Mouse (Mus musculus): Measurements from ENCODE around the gene Uqcrc2. TPM values are rescaled to one million over a fixed set of nuclear protein-coding genes. Genes with fewer than 3 reads are reported as not detected.

Uqcrc2 gene
- total and polyA plus RNA-seq, 3 experiments, result 229 to 659 (median 338) TPM

DNA sequence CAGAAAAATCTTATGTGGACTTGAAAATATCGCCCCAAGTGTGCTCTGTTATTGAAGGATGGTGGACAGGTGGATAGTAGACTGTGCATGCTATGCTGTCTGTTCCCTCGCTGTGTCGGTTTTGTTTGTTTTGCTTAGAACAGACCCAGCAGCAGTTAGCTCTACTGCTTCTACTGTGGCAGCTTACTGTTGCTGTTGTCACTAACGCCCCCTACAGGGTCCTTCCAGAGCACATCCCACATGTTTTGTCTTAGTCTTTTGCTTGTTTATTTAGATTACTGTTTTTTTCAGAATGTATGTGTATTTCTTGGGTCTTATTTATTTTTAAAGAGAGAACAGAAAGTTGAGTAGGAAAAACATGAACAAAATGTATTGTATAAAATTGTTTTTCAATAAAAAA, 8.2 kb downstream of the Uqcrc2 start:
- TF ChIP-seq CTCF (IDR thresholded peaks at IDR 0.05 in 2 of 3, conservative IDR thresholded peaks at IDR 0.05 in 1 of 3; ENCODE audit: control insufficient read depth in 1 of 3, insufficient read depth in 1 of 3, low read depth in 2 of 3, low read length in 3 of 3, poor library complexity in 1 of 3, severe bottlenecking in 1 of 3), result peak; percentile 36 to 47 (median 37)
- TF ChIP-seq SIN3A (IDR thresholded peaks at IDR 0.05; ENCODE audit: low read length), result no peak
- no peak for TF ChIP-seq KAT2A (conservative IDR thresholded peaks at IDR 0.05; ENCODE audit: low read depth, low read length)
- TF ChIP-seq ZNF384 (IDR thresholded peaks at IDR 0.05; ENCODE audit: low read depth, low read length), result no peak
- peak; percentile 15; the same call in 1 of the 2 replicates for TF ChIP-seq SMC3 (IDR thresholded peaks at IDR 0.05; ENCODE audit: low read depth, low read length)
- Histone ChIP-seq H3K4me1 (ENCODE audit: control insufficient read depth in 1 of 2, insufficient read depth in 2 of 2, low read length in 2 of 2) (no peaks in the 10 kb centered on the region), H3K9ac (ENCODE audit: control insufficient read depth, low read depth, low read length, poor library complexity, severe bottlenecking) (no peak overlapping the region), H3K4me3 (ENCODE audit: control insufficient read depth in 1 of 2, insufficient read depth in 1 of 2, low read depth in 2 of 2, low read length in 2 of 2) (no peak overlapping the region), H3K27ac (ENCODE audit: control insufficient read depth, low read depth, low read length) (no peak overlapping the region), H3K79me2 (ENCODE audit: control insufficient read depth, insufficient read depth, low read length, poor library complexity) (peaks cover 1% of the 10 kb centered on the region; the same call in 1 of the 2 replicates), H3K27me3 (ENCODE audit: control insufficient read depth in 1 of 2, insufficient read depth in 2 of 2, low read length in 2 of 2) (no peaks in the 10 kb centered on the region), H3K9me3 (replicated peaks; ENCODE audit: insufficient read depth, low read length) (no peaks in the 10 kb centered on the region), H3K36me3 (ENCODE audit: control insufficient read depth in 1 of 2, insufficient read depth in 2 of 2, low read length in 2 of 2) (peaks cover 8 to 68% of the 10 kb centered on the region in 2 experiments)
- peak; percentile 59 for DNase-seq (ENCODE audit: low read depth, low spot score)

DNA sequence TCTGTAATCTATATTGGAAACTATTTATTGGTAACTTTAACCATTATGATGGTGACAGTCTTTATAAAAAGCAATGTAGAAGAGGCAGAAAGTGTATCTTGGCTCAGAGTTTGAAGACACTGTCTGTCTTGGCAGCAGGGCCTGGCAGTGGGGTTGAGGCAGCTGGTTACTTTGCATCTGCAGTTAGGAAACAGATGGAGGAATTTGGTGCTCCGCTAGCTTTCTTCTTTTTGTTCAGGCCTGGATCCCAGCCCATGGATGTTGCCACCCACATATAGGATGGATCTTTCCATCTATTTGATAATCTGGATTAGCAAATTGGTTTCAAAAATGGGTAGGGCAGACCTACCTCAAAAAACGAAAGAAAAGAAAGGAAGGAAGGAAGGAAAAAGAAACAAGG, 12.9 kb downstream of the Uqcrc2 start:
- Histone ChIP-seq H3K36me3 (ENCODE audit: control insufficient read depth in 1 of 2, insufficient read depth in 2 of 2, low read length in 2 of 2) (peaks cover 8 to 74% of the 10 kb centered on the region in 2 experiments), H3K4me3 (ENCODE audit: control insufficient read depth in 1 of 2, insufficient read depth in 1 of 2, low read depth in 2 of 2, low read length in 2 of 2) (no peak overlapping the region), H3K27ac (ENCODE audit: control insufficient read depth, low read depth, low read length) (no peak overlapping the region), H3K4me1 (ENCODE audit: control insufficient read depth in 1 of 2, insufficient read depth in 2 of 2, low read length in 2 of 2) (no peaks in the 10 kb centered on the region), H3K9me3 (replicated peaks; ENCODE audit: insufficient read depth, low read length) (no peaks in the 10 kb centered on the region), H3K79me2 (ENCODE audit: control insufficient read depth, insufficient read depth, low read length, poor library complexity) (no peaks in the 10 kb centered on the region), H3K27me3 (ENCODE audit: control insufficient read depth in 1 of 2, insufficient read depth in 2 of 2, low read length in 2 of 2) (no peaks in the 10 kb centered on the region), H3K9ac (ENCODE audit: control insufficient read depth, low read depth, low read length, poor library complexity, severe bottlenecking) (no peak overlapping the region)
- no peak for DNase-seq (ENCODE audit: low read depth, low spot score)
- no peak for TF ChIP-seq GABPA (IDR thresholded peaks at IDR 0.05; ENCODE audit: low read depth, low read length)
- no peak for TF ChIP-seq UBTF (IDR thresholded peaks at IDR 0.05; ENCODE audit: borderline replicate concordance, insufficient read depth, low read depth, low read length)
- no peak for TF ChIP-seq TAL1 (IDR thresholded peaks at IDR 0.05; ENCODE audit: low read length)
- no peak for TF ChIP-seq ELF1 (IDR thresholded peaks at IDR 0.05; ENCODE audit: low read depth, low read length)
- no peak for TF ChIP-seq ZNF384 (IDR thresholded peaks at IDR 0.05; ENCODE audit: low read depth, low read length)
- TF ChIP-seq USF2 (IDR thresholded peaks at IDR 0.05; ENCODE audit: borderline replicate concordance in 1 of 2, insufficient read depth in 1 of 2, low read depth in 1 of 2, low read length in 2 of 2), result no peak
- TF ChIP-seq TCF12 (IDR thresholded peaks at IDR 0.05; ENCODE audit: low read depth, low read length), result no peak
- no peak for TF ChIP-seq RAD21 (IDR thresholded peaks at IDR 0.05; ENCODE audit: low read depth, low read length)
- TF ChIP-seq MAFK (IDR thresholded peaks at IDR 0.05; ENCODE audit: borderline replicate concordance, low read depth, low read length), result no peak
- TF ChIP-seq POLR2A (IDR thresholded peaks at IDR 0.05; ENCODE audit: control insufficient read depth in 1 of 2, insufficient read depth in 1 of 2, low read depth in 1 of 2, low read length in 2 of 2, poor library complexity in 1 of 2), result no peak

DNA sequence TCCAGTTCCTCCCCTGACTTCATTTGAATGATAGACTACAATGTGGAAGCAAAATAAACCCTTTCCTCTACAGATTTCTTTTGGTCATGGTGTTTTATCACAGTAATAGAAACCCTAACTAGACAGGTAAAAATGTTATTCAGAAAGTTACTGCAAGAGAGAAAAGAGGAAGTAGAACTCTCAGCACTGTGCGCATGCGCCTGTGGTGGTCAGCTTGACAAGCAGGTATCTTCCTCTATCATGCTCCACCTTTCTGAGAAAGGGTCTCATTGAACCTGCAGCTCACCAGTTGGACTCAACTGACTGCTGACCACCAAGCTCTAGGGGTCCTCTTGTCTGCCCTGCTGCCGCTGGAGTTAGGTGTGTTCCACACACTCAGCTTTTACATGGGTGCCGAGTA, 27.1 kb downstream of the Uqcrc2 start:
- DNase-seq (ENCODE audit: low read depth, low spot score), result peak; percentile 66
- no peaks in the 10 kb centered on the region for H3K27me3 ChIP-seq (ENCODE audit: control insufficient read depth in 1 of 2, insufficient read depth in 2 of 2, low read length in 2 of 2)
- peak; percentile 82 for TF ChIP-seq NRF1 (IDR thresholded peaks at IDR 0.05; ENCODE audit: insufficient read depth, low read depth, low read length, poor library complexity, severe bottlenecking)
- TF ChIP-seq GATA1 (IDR thresholded peaks at IDR 0.05; ENCODE audit: low read depth, low read length), result no peak
- TF ChIP-seq POLR2AphosphoS2 (IDR thresholded peaks at IDR 0.05; ENCODE audit: low read length), result no peak
- no peak for TF ChIP-seq TBP (IDR thresholded peaks at IDR 0.05; ENCODE audit: low read depth, low read length)
- TF ChIP-seq UBTF (IDR thresholded peaks at IDR 0.05; ENCODE audit: borderline replicate concordance, insufficient read depth, low read depth, low read length), result no peak
- no peak for TF ChIP-seq ZMIZ1 (IDR thresholded peaks at IDR 0.05; ENCODE audit: low read depth, low read length)
- peaks cover 2 to 13% of the 10 kb centered on the region in 2 experiments; a peak in 2 of 4 replicates for H3K36me3 ChIP-seq (ENCODE audit: control insufficient read depth in 1 of 2, insufficient read depth in 2 of 2, low read length in 2 of 2)
- no peaks in the 10 kb centered on the region for H3K4me1 ChIP-seq (ENCODE audit: control insufficient read depth in 1 of 2, insufficient read depth in 2 of 2, low read length in 2 of 2)
- H3K4me3 ChIP-seq (ENCODE audit: control insufficient read depth in 1 of 2, insufficient read depth in 1 of 2, low read depth in 2 of 2, low read length in 2 of 2), result no peak overlapping the region
- no peaks in the 10 kb centered on the region for H3K9me3 ChIP-seq (replicated peaks; ENCODE audit: insufficient read depth, low read length)
- no peaks in the 10 kb centered on the region for H3K79me2 ChIP-seq (ENCODE audit: control insufficient read depth, insufficient read depth, low read length, poor library complexity)
- H3K9ac ChIP-seq (ENCODE audit: control insufficient read depth, low read depth, low read length, poor library complexity, severe bottlenecking), result no peak overlapping the region
- H3K27ac ChIP-seq (ENCODE audit: control insufficient read depth, low read depth, low read length), result no peak overlapping the region
